Mouse (Mus musculus) regulatory T cell (primary cell): ENCODE data around the gene Arhgap10.
"Not testable (repeated sequence)": the region's sequence is repeated elsewhere in the genome, so short reads cannot be mapped to it uniquely, and the experiment has no call there.

Experiments used
- in situ Hi-C: fragments of 300-600 bp; cut with MboI, MseI; formaldehyde crosslinking; loops from one replicate; pipeline ENCODE4 v1.15.1; 2025; ENCODE audit warnings: high pct_unique_total_duplicates

The Arhgap10 gene

DNA sequence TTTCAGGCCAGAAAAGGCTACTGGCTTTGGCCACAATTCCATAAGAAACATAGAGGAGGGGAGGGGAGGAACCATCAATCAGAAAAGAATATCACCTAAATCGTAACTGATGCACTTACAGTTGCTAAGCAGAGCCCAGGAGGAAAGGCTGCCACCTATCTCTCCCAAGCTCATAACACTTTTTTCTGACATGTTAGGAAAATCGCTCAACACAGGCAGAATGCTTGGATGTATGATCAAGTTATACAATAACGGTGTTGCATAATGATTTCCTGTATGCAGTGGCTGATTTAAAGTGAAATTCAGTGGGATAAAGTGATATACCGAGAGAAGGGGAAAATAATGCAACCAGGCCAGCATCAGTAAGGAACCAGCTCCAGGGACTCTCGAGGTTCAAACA lies 162.4 kb downstream of the Arhgap10 start:
- in situ Hi-C loops, result no loop called here

DNA sequence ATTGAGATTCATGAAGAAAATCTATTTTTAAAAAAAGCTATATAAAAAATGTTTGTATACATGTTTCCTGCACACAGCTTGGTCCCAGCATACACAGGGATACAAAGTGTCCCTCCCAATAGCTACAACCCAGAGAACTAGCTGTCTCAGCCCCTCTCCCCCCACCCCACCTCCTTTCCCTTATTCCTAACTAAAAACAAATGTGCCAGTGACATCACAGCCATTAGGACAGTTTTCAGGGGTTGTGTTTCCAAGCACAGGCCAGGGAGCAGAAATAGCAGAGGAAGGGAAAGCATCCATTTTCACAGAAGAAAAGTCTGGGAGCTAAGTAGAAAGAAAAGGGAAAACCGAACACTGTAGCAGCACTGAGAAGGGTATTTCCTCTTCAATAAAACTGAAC lies 163.6 kb downstream of the Arhgap10 start:
- in situ Hi-C loops, result no loop called here

DNA sequence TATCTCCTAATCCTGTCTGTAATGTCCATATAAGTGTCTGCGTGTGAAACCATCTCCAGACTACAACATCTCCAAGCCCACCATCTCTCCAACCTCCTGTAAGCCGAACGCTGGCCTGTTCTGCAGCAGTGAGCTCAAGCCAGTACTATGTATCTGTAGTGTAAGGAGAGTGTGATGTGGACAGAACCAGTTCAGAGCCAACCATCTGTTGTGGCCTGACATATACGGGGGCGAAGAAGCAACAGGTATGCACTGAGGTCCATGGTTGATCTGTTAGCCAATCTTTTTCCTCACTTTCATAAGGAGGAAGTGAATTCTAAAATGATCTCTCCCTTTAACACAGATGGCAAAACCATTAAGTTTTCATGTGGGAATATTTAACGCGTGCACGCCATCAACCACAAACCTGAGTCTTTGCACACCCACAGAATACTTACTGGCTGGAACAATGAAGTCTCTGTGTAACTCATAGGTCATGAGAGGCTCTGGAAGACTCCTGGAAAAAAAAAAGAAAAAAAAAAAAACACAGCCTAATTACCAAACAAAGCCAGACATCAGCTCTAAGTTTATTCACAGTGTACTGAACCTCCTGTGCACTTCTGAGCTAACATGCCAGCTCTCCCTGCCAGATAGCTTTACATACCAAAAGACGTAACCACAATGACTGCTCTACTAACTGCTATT lies 166.4 kb downstream of the Arhgap10 start:
- in situ Hi-C loops, result no loop called here

DNA sequence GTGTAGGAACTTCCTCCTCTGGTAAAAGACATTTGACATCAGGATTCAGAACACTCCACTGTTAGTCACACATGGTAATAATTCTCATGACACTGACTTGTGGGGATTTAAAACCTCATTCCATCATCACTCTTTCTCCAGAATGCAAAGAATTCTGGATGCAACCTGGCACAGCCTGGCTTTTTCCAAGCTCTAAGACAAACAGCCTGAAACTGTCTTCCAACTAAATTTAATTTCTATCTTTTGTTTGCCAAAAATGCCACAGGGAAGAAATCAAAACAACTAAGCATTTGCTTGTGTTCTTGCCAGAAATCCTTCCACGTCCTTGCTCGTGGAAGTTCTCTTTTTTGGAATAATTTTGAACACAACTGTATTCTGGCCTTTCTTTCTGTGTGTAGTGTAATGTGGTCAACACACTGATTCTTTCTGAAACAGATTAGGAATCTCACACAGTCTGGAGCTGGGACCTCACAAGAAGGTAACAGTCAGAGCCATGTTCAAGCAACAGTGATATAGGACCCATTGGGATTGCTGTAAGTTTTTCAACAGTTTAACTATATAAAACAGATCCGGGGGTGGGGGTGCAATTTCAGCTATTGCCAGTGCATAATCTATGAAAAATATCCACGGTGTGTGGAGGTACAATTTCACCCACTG lies 167.5 kb downstream of the Arhgap10 start:
- in situ Hi-C loops, result no loop called here

DNA sequence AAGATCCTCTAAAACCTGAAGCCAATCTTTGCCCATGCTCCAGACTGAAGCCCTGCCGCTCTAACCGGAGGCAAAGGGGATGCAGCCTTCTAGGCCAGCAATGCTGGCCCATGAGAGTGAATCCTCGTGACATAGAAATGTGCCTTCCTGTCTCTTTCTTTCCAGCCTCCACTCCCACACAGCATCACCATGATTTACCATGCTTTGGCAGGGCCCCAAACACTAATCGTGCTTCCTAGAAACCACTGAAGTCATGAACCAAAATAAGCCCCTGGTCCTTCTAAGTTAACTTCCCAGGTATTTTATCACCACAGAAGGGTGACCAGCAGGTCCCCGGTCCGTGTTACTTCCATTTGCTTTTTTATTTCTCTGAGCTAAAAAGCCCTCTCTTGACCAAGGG lies 173.8 kb downstream of the Arhgap10 start:
- in situ Hi-C loops, result no loop called here

DNA sequence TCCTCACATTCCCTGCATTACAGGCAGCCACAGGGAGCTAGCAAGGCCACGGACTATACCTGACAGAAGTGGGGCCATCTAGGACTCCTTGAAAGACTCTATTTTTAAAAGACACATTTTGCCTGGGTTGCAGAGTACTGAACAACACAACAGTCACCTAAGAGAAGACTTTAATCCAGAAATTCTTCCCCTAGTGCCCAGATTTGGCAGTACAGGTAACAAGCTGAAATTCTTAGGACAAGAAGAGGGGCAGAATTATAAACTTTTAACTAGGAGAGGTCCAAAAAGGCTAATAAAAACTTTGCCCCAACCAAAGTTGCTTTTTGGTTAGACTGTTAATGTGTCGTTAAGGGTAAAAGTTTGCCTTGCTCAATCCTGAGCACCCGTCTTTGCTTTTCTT lies 174.4 kb downstream of the Arhgap10 start:
- in situ Hi-C loops, result no loop called here

DNA sequence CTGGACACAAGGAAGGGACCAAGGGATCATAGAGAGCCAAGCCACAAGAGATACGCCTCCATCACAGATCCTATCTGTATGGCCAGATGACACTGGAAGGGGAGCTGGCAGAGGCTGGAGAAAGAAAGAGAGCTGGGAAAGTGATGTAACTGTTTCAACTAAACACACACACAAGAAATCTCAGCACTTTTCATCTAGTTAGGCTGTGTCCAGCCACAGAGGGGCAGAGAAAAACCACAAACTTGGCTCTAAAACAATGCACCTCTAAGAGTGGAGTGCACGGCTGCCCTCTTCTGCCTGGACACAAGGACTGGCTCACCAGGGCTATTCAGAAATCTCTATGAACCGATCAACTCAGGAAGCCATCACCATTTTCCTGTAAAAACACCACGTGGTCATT lies 175.6 kb downstream of the Arhgap10 start:
- in situ Hi-C loops, result no loop called here

DNA sequence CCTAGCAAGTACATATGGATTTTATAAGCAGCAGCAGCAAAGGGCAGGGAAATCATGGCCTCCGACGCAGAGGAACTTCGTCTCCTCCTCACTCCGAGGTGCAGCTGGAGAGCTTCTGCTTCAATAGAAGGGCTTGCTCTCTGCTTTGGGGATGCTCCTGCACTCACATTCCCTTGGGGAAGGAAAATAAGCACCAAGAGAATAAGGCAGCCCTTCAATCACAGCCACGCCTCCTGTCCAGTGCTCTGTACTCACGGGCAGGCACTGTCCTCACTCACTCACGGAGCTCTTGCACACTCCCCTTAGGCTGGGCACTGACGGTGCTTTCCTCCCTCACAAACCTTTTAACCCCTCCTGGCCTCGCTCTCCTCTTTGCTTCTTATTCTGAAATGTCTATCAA lies 176.4 kb downstream of the Arhgap10 start:
- in situ Hi-C loops, result no loop called here

DNA sequence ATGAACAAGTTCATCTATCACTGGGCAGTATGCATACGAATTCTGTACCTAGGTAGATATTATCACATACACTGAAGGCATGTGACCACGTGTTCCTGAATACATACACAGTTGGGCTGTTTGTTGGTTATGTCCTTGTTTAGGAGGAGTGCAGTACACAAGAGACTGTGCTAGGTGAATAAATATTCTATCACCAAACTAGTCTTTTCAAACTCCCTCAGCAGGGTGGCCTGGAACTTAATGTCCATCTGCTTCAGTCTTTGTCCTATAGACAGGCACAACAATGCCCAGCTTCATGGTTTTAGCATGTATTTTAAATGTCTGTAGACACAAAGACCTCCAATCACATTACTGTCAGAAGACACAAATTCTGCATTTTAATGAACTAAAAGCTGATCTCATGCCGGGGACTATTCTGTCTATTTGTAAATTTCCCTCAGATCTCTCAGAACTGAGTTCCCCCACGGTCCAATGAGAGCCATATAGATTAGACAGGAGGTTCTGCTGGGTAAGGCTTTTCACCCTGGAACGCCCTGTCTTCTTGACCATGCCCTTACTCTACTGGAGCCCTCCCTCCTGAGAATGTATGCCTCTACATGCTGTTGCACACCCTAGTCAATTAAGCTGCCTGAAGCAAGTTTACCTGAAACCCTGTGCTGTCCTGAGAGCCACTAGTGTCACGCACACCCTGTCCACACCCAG lies 177.6 kb downstream of the Arhgap10 start:
- in situ Hi-C loops, result no loop called here

DNA sequence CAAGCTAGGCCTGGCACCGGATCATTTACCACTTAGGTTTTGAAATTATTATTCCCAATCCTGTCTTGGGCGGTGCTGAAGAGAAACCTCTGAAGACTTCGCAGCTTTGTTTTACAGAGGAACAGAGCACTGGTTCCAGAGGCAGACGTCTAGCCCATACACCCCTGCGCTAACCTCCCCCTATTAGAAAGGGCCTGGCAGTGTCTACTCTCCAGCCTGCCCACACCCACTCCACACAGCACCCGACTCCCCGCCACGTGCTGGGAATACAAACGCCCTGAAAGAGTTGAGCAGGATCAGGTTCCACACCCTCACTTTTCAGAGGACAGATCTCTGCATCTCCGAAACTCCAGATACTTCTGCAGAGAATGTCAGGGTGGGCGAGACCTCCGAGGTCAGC lies 180.5 kb downstream of the Arhgap10 start:
- in situ Hi-C loops, result no loop called here

DNA sequence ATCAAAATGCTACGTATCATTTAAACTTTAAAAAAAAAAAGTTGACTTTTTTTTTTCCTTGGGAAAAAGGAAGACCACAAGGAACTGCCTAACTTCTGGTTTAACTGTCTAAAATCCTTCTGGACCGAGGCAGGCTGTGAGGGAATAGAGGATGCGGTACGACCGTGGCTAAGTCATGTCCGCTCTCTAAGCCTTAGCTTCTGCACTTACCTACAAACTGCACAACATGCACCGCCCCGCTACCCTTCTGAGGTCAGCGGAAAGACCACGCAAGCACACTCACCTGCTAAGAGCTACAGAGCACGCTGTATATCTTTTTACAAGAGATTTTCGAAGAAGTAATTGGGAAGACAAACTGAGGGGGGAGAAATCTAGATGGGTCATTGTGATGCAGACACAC lies 186.6 kb downstream of the Arhgap10 start:
- in situ Hi-C loops, result no loop called here

DNA sequence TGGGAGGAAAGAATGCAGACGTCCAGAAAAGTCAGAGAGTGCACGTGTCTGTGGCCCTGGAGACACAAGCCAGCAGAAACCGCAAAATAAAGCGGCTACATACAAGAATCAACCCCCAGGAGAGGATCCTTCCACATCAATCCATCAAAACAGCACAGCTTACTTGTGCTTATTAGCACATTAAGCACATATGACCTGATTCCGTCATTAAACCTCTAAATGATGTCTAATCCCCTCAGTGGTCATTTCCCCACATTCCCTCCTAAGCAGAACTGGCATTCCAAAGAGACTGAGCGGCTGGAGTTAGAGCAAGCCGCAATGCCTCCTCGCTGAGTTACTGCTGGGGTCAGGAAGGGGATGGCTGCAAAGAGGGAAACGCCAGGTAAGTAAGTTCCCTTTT lies 187.4 kb downstream of the Arhgap10 start:
- in situ Hi-C loops, result no loop called here

DNA sequence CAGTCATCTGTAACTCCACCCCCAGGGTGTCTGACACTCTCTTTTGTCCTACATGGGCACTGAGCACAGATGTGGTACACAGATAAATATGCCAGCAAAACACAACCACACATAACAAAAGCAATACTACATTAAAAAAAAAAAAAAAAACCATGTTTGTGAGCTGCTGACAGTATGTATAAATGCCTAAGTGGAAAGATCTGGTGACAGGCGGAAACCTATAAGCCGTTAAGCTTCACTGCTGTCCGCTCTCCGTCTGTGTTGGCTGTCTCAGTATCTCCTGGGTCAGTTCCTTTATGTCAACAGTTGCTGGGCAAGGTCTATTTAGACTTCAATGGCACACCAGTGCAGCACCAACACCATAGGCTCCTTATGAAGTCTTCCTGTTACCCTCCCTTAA lies 188.0 kb downstream of the Arhgap10 start:
- in situ Hi-C loops, result no loop called here

DNA sequence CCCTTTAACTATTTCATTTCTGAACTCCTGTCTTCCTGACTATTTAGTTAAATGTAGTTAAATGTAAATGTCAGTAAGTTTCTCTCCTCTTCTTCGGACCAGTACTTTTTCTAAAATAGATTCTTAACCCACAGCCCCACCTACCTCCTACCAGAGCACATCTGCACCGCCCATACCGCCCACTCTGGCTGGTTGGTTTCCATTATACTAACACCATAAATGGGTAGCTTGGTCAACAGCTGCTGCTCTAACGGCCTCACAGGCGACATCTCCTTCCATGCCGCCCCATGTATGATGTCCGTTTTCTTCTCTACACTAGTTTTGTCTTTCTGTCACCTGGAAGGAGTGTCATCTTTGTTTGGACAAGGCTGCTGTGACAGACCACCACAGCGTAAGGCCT lies 189.3 kb downstream of the Arhgap10 start:
- in situ Hi-C loops, result no loop called here

DNA sequence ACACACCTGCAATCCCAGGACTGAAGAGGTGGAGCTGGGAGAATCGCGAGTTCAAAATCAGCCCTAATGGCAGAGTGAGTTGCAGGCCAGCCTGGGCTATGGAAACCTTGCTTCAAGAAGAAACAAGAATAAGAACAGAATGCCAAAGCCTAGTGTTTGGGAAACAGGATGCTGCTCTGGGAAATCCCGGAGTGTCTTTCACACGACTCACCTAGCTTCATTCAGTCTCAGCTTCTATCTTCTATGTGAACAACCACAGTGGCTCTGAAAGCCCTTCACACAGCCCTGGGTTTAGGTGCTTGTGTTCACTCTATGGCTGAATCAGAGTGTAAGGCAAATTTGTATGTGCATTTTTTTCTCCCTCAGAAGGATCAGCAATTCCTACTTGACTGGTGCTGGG lies 190.4 kb downstream of the Arhgap10 start:
- in situ Hi-C loops, result no loop called here

DNA sequence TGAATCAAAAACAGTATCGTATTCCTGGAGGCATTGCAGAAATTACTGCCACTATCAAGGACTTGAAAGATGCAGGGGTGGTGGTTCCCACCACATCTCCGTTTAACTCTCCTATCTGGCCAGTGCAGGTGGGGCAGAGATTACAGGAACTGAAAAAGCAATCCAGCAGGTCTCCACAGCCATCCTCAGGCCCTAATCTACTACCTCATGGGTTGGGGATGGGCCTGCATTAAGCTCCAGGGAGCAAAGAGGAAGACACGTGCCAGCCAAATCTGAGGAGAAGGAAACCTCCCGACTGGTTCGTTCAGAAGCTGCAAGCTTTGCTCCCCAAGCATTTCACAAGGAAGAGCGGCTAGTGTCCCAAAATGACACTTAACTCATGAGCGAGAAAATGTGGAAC lies 195.0 kb downstream of the Arhgap10 start:
- in situ Hi-C loops, result not testable (repeated sequence)

DNA sequence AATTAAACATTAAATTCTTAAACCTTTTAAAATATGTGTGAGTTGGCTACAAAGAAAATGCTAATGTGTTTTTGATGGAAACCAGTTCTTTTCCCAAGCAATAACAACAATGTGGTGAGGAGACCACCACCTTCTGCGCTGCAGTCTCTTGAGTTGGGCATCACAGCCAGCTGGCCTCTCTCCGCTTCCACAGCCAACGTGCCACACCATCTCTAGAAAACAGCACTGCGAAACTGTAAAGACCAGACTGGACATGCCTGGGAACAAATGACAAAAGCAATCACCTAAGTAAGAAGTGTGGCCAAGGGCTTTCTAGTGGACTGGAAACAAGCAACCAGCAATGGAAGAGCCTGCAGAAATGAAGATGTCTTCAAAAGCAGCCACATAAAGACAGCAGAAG lies 195.9 kb downstream of the Arhgap10 start:
- in situ Hi-C loops, result no loop called here

DNA sequence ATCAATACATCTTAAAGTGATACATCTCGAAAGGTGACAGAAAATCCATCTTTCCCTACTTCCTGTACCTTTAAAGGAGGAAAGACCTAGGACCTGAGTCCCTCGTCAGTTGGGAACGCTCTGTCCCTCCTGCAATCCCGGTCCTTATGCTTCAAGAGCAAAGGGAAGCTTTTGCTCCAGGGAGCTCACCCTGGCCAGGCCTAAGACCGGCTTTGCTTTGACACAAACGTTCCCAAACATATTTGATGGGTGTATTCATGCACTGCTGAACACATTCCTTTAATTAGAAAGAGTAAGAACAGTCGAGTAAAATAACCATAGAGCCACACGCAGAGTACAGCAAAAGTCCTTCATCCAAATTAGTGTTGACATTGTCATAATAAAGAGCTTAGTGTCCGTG lies 199.2 kb downstream of the Arhgap10 start:
- in situ Hi-C loops, result no loop called here

DNA sequence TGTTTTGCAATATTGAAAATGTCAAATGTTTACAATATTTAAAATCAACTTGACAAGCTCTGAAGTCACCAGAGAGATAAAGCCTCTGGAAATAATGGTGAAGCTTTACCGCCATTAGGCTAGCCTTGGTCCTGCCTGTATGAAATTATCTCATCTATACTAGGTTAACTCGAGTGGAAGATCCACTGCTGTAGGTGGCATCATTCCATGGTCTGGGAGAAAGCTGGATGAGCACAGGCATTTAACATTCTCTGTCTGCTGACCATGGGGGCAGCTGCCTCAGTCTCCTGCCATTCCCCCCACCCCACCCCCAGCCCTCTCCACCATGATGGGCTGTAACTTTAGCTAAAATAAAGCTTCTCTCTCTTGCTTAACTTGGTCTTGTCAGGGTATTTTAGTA lies 200.0 kb downstream of the Arhgap10 start:
- in situ Hi-C loops, result no loop called here

DNA sequence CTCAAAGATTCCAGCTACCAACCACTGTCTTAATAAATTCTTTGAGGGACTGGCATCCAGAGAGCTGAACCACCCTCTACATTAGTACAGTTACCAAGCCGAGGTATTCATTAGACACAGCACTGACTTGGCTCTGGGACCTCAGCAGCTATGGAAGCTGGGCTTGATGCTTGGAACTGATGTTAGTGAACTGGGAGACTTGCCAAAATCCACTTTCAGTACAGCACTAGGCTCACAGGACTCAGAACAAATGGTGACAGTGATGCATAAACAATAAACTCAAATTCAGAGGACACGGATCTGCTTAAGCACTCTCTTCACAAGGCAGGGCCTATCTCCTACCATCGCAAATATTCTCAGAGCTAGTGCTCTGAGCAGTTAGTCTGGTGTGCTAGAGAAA lies 204.8 kb downstream of the Arhgap10 start:
- in situ Hi-C loops, result no loop called here

DNA sequence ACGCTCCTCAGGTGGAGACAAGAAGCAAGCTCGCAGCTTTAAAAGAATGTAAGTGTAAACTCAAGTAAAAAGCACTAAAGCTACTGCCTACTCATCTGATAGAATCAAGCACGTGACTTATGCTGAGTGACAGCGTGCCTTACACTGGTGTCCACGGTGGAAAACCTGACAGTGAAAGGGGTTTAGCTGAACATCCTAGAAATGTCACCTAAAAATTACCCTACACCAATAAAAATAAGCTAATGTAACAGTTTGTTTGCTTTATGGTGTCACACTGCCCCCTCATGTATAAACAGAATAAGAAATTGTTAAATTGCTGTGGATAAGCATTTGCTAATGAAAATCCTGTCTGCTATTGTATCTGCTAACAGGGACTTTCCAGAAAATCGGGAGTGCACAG lies 206.0 kb downstream of the Arhgap10 start:
- in situ Hi-C loops, result no loop called here

DNA sequence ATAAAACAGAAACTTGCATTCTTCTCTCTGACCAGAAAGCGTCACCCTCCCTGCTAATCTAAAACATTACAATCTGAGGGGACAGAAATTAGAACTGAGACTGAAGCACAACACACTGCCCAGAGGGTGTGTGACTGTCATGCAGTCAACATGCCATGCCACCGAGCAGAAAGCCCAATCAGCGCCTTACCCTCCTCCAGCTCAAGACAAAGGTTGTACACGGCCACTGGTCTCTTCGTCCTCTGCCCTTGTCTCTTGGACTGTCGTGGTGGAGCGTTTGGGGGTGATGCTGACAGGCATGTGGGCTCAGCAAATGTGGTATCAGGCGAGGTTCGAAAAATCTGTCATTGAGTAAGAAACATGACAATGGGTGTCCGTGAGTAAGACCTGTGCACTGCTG lies 207.2 kb downstream of the Arhgap10 start:
- in situ Hi-C loops, result no loop called here

DNA sequence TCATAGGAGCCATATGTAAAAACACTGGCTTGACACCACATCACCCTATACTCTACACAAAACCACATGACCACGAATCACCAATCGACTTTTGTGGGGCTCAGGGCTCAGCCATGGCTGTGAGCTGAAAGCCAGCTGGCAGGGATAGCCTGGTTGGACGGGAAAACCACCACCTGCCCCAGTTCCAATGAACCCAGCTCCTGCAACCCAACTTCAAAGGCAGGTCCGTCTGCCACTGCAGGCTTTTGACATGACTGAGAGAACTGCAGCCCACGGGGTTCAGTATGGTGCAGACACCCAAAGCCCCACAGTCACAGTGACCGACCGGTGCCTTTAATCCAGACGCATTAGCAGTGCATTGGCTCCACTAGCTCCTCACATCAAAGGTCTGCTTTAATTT lies 207.7 kb downstream of the Arhgap10 start:
- in situ Hi-C loops, result no loop called here
